Mouse (Mus musculus): ENCODE measurements around the gene Olfr818. TPM values are rescaled to one million over a fixed set of nuclear protein-coding genes. Genes with fewer than 3 reads are reported as not detected.
"Not testable (repeated sequence)": the region's sequence is repeated elsewhere in the genome, so short reads cannot be mapped to it uniquely, and the experiment has no call there.

Gene Olfr818
- not detected for total RNA-seq (2021)
- long read RNA-seq, experiment 1, result 0 reads
- long read RNA-seq, experiment 2, result 0 reads

DNA sequence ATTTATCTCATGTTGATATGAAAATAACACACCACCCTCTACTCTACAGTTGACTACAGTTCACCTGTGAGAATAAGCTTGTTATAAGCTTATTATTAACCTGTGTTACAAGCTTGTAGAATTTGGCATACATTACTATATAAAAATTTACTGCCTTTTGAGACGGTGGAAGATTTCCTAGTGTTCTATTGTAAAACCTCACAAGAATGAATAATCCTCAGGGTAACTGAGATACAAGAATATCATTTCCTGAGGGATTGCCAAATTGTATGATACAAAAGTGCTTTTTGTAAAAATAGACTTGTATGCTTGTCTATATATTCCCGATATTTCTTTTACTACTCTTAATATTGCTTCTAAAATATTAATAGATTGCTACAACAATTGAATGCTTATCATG is at the start of gene Olfr818:
Gene Olfr818 (minus strand): TSS at position 101 of the 400 bp plus-strand sequence.
- no peak for DNase-seq (ENCODE audit: low spot score in 2 of 2)

DNA sequence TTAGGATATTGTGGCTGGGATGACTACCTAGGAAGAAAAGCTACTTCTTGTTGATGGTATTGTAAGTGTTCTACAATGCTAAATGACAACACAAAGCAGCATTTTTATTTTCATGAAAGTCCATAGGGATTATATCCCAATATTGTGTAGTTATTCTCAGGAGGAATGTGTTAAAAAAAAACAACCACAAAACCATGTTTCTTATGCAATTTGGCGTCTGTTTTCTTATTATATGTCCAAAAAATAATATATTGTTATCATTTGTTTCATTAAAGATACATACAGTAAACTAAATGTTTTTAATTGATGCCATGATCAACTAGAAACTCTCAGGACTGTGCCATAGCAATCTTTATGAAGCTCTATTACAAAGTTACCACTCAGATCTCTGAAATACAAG is 36.1 kb upstream of the Olfr818 start, which contains the start of gene Gm10310:
Gene Gm10310 (minus strand): TSS at position 101 of the 400 bp plus-strand sequence.
- not testable (repeated sequence) for DNase-seq (ENCODE audit: low spot score in 2 of 2)

DNA sequence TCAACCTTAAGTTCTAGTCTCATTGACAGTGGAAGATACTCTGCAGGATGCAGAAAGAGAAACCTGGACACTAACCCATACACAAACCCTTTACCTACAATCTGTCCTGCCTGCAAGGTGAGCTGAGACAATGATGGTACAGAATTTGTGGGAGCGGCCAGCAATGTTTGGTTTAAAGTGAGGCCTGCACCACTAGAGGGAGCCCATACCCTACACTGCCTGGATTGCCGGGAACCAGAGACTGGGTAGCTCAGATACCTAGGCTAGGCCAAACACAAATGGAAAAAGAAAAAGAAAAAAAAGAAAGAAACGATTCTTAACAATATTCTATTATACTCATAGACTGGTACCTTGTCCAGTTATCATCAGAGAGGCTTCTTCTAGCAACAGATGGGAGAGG is 33.0 kb upstream of the Olfr818 start:
- not testable (repeated sequence) for DNase-seq (ENCODE audit: low spot score in 2 of 2)

DNA sequence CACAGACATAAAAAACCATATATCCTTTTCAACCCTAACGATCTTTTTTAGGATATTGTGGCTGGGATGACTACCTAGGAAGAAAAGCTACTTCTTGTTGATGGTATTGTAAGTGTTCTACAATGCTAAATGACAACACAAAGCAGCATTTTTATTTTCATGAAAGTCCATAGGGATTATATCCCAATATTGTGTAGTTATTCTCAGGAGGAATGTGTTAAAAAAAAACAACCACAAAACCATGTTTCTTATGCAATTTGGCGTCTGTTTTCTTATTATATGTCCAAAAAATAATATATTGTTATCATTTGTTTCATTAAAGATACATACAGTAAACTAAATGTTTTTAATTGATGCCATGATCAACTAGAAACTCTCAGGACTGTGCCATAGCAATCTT is 27.1 kb upstream of the Olfr818 start, which contains the start of gene Olfr247:
Gene Olfr247 (minus strand): TSS at position 101 of the 400 bp plus-strand sequence.
- not testable (repeated sequence) for DNase-seq (ENCODE audit: low spot score in 2 of 2)

DNA sequence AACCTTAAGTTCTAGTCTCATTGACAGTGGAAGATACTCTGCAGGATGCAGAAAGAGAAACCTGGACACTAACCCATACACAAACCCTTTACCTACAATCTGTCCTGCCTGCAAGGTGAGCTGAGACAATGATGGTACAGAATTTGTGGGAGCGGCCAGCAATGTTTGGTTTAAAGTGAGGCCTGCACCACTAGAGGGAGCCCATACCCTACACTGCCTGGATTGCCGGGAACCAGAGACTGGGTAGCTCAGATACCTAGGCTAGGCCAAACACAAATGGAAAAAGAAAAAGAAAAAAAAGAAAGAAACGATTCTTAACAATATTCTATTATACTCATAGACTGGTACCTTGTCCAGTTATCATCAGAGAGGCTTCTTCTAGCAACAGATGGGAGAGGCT is 24.1 kb upstream of the Olfr818 start:
- DNase-seq (ENCODE audit: low spot score in 2 of 2), result not testable (repeated sequence)

DNA sequence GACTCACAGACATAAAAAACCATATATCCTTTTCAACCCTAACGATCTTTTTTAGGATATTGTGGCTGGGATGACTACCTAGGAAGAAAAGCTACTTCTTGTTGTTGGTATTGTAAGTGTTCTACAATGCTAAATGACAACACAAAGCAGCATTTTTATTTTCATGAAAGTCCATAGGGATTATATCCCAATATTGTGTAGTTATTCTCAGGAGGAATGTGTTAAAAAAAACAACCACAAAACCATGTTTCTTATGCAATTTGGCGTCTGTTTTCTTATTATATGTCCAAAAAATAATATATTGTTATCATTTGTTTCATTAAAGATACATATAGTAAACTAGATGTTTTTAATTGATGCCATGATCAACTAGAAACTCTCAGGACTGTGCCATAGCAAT is 18.3 kb upstream of the Olfr818 start, which contains the start of gene Olfr819:
Gene Olfr819 (minus strand): TSS at position 101 of the 400 bp plus-strand sequence.
- DNase-seq (ENCODE audit: low spot score in 2 of 2), result not testable (repeated sequence)

DNA sequence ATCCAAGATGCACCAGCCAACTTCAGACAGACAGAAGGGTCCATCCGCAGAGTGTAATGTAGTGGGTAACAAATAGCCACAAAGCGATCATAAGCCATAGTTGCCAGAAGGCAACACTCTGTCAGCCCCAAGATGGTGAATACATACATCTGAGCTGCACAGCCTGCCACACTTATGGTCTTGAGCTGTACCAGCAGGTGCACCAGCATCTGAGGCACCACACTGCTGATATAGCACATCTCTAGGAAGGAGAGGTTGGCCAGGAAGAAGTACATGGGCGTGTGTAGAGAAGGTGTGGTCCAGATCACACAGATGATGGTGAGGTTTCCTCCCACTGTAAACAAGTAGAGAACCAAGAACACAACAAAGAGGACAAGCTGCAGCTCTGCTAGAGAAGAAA is 17.3 kb upstream of the Olfr818 start:
- not testable (repeated sequence) for DNase-seq (ENCODE audit: low spot score in 2 of 2)

DNA sequence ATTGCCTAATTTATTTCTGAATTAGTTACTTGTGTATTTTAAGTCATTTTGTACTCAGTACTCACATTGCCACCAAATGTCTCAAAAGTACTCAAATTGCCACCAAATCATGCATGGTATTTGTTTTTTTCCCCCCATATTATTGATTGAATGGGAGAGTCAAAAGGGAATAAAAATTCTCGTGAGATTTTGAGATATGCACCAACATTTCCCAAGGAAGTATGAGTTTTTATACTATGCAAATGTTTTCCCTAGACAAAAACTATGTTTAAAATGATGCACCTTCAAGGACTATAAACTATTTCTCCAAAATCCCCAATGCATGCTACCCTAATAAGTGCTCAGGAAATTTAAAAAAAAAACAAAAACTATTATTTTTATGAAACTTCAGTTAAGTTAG is 33.4 kb downstream of the Olfr818 start, which contains the start of gene Olfr816:
Gene Olfr816 (minus strand): TSS at position 101 of the 400 bp plus-strand sequence.
- DNase-seq (ENCODE audit: low spot score in 2 of 2), result no peak

DNA sequence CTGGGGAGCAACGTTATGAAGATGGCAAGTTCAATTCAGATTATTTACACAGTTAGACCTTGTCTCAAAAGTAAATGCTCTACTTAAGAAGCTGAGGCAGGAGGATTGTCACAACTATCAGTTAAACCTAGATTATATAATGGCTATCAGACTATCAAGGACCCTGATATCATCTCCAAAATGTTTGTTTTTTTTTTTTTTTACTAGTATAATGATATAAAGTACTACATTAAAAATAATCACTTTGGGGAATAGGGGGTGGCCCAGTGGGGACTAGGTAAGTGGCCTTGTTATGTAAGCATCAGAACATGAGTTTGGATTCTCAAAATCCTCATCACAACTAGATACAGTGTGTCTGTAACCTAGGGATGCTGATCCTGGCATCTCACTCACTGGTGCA is 43.1 kb downstream of the Olfr818 start, which contains the start of gene Olfr815:
Gene Olfr815 (minus strand): TSS at position 101 of the 400 bp plus-strand sequence.
- not testable (repeated sequence) for DNase-seq (ENCODE audit: low spot score in 2 of 2)

Other genes with a start within 250 kb of the Olfr818 start
- gene Olfr804, start 245.9 kb downstream of the Olfr818 start, total RNA-seq (2021), result not detected
- not detected for gene Olfr805, start 219.7 kb downstream of the Olfr818 start, total RNA-seq (2021)
- not detected for gene Olfr806, start 207.2 kb downstream of the Olfr818 start, total RNA-seq (2021)
- not detected for gene Olfr807, start 191.3 kb downstream of the Olfr818 start, total RNA-seq (2021)
- gene Olfr808, start 183.6 kb downstream of the Olfr818 start, total RNA-seq (2021), result not detected
- not detected for gene Olfr809, start 174.5 kb downstream of the Olfr818 start, total RNA-seq (2021)
- not detected for gene Olfr810, start 154.2 kb downstream of the Olfr818 start, total RNA-seq (2021)
- not detected for gene Olfr811, start 144.7 kb downstream of the Olfr818 start, total RNA-seq (2021)
- gene Olfr812, start 103.0 kb downstream of the Olfr818 start, total RNA-seq (2021), result not detected
- not detected for gene Olfr813, start 93.7 kb downstream of the Olfr818 start, total RNA-seq (2021)
- gene Olfr814, start 69.2 kb downstream of the Olfr818 start, total RNA-seq (2021), result not detected
- not detected for gene Olfr815, start 43.2 kb downstream of the Olfr818 start, total RNA-seq (2021)
- gene Olfr816, start 33.5 kb downstream of the Olfr818 start, total RNA-seq (2021), result not detected
- not detected for gene Olfr819, start 18.2 kb upstream of the Olfr818 start, total RNA-seq (2021)
- not detected for gene Olfr247, start 27.0 kb upstream of the Olfr818 start, total RNA-seq (2021)
- not detected for gene Gm10310, start 36.0 kb upstream of the Olfr818 start, total RNA-seq (2021)
- gene Olfr820, start 63.5 kb upstream of the Olfr818 start, total RNA-seq (2021), result not detected
- gene Olfr821, start 81.2 kb upstream of the Olfr818 start, total RNA-seq (2021), result not detected
- not detected for gene Olfr822, start 122.1 kb upstream of the Olfr818 start, total RNA-seq (2021)
- gene Olfr823, start 166.3 kb upstream of the Olfr818 start, total RNA-seq (2021), result not detected
- gene Olfr824, start 180.9 kb upstream of the Olfr818 start, total RNA-seq (2021), result not detected
- not detected for gene Olfr825, start 217.7 kb upstream of the Olfr818 start, total RNA-seq (2021)
- gene Olfr826, start 235.1 kb upstream of the Olfr818 start, total RNA-seq (2021), result not detected

Measured in adrenal gland, postnatal 4 days (tissue).